Mouse (Mus musculus) bone marrow macrophage, adult 2 months (primary cell): ENCODE results near the gene Gm44790. TPM values are rescaled to one million over a fixed set of nuclear protein-coding genes. Genes with fewer than 3 reads are reported as not detected.

Experiments used
- H3K27ac ChIP-seq: 2 replicates; pipeline ENCODE4 v1.5.1; 2012; ENCODE audit warnings: low read depth, low read length; ENCODE audit not compliant: insufficient read depth
- H3K4me1 ChIP-seq: 2 replicates; pipeline ENCODE4 v1.6.1; 2012; ENCODE audit warnings: low read length; ENCODE audit not compliant: control insufficient read depth, insufficient read depth
- H3K4me3 ChIP-seq: 2 replicates; pipeline ENCODE4 v1.5.1; 2012; ENCODE audit warnings: mild to moderate bottlenecking, low read length, moderate library complexity; ENCODE audit not compliant: insufficient read depth
- CTCF ChIP-seq: IDR thresholded peaks from 2 replicates; pipeline ENCODE4 v1.5.1; 2012; ENCODE audit warnings: low read depth, mild to moderate bottlenecking, low read length, moderate library complexity
- POLR2A ChIP-seq: IDR thresholded peaks from 2 replicates; pipeline ENCODE4 v1.6.1; 2012; ENCODE audit warnings: mild to moderate bottlenecking, low read depth, low read length, borderline replicate concordance
- polyA plus RNA-seq: library from polyadenylated mRNA; stranded (reverse); fragments of >200 nt; gene quantifications from 2 replicates; pipeline ENCODE4 v1.2.4, GENCODE M21; 2012; ENCODE audit not compliant: missing spikeins, insufficient read depth, insufficient read length

Gene Gm44790
- polyA plus RNA-seq, 1 experiment: not detected

DNA sequence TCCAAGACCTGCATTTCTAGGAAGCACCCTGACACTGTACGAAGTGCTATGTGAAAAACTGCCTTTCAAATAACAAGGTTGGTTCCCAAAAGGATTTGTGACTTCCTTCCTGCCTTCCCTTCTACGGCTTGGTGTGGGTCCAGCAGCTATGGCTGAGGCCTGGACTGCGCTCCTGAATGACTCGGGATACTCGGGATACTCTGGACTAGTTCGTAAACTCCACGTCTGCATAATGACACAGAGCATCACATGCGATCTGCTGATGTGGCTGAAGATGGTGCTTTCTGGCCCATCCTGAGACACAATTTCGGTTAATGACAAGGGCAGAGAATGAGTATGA, 45.3 kb downstream of the Gm44790 start:
- H3K27ac ChIP-seq: peak overlapping the region; percentile 77
- TF ChIP-seq POLR2A (no peak), CTCF (no peak)
- peak overlapping the region; percentile 62 for H3K4me3 ChIP-seq
- H3K4me1 ChIP-seq: peaks cover 17% of the 10 kb centered on the region

DNA sequence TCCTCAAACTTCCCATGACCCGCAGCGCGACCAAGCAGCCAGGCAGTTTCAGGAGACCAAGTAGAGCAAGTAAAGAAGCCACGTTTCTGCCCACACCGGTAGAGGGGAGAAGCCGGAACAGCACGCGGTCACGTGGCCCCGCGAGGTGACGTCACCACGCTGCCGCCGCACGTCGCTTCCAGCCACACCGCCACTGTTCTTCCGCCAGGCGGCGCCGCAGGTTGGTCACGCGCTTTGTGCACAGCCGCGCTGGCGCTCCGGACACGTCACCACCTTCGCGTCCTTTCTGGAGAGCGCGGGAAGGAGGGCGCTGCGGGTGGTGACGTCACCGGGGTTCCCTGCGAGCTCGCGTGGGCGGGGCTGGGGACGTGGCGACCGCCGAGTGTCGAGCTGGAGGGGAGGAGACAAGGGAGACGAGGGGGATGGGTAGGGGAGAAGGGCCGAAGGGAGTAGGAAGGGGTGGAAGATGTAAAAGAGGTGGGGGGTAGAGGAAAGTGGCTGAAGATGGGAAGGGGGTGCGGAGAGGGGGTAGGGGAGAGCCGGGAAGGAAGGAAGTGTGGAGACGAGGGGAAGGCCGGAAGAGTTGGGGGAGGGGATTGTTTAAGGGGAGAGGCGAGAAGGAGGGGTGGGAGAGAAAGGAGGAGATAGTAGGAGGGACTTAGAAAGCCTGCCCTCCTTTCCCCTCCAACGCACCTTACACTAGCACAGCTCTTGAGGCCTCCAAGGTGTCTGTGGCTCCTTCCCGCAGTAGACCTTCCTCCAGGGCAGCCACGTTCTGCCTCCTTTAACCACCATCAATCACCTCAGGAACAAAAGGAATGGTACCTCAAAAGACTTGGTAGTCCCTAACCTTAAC, 45.9 kb downstream of the Gm44790 start:
- TF ChIP-seq CTCF (no peak), POLR2A (0 out of 2 replicates have a peak, but pooled peaks have one; percentile 41)
- peak overlapping the region; percentile 62 for H3K4me3 ChIP-seq
- peak overlapping the region; percentile 77 for H3K27ac ChIP-seq
- peaks cover 21% of the 10 kb centered on the region for H3K4me1 ChIP-seq

DNA sequence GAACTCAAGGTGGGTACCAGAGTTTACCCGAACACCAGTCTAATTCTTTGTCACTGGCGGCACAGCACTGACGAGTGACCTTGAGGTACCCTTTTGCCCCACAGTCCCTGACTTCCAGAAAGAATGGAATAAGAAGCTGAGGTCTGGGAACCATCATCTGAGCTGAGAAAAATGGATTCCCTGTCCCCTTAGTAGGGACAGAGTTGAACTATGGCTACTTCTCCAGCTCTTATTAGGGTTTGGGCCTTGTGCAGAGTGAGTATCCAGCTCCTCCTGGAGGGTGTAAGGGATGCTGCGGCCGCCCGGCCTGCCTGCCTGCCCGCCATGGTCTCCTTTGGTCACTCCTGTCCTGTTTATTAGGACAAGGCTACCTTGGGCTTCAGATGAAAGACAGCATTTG, 46.6 kb downstream of the Gm44790 start:
- peak overlapping the region; percentile 61 for H3K4me3 ChIP-seq
- TF ChIP-seq CTCF (no peak), POLR2A (no peak)
- no peak overlapping the region for H3K27ac ChIP-seq
- H3K4me1 ChIP-seq: peaks cover 21% of the 10 kb centered on the region

- H3K4me3 ChIP-seq: no peak overlapping the region
- peaks cover 21% of the 10 kb centered on the region for H3K4me1 ChIP-seq
- no peak overlapping the region for H3K27ac ChIP-seq
- TF ChIP-seq CTCF (no peak), POLR2A (no peak)
Observed at GRCm38 (mm10) chr6:86474072-86474471, 47.6 kb downstream of the Gm44790 start.

DNA sequence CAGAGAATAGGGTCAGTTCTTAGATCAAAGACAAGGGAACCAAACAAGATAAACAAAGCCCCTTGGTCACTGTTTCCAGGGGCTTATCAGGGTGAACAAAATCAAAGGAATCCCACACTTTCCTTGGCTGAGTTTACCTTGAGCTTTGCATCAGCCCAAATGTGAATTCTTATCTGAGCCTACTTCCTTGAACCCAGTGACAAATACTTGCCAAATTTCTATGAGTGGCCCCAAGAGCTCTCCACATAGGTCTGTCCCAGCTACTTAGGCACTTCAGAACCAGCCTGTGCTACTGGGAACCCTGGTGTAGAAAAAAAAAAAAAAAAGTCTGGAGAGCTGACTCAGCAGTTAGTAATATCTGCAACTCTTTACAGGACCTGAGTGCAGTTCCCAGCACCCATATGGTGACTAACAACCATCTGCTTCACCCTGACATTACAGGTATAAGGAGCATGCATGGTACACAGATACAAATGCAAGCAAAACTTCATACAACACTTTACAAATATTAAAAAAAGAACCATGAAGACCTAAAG, 48.3 kb downstream of the Gm44790 start:
- TF ChIP-seq CTCF (no peak), POLR2A (no peak)
- Histone ChIP-seq H3K4me3 (no peak overlapping the region), H3K4me1 (peaks cover 25% of the 10 kb centered on the region), H3K27ac (no peak overlapping the region)

DNA sequence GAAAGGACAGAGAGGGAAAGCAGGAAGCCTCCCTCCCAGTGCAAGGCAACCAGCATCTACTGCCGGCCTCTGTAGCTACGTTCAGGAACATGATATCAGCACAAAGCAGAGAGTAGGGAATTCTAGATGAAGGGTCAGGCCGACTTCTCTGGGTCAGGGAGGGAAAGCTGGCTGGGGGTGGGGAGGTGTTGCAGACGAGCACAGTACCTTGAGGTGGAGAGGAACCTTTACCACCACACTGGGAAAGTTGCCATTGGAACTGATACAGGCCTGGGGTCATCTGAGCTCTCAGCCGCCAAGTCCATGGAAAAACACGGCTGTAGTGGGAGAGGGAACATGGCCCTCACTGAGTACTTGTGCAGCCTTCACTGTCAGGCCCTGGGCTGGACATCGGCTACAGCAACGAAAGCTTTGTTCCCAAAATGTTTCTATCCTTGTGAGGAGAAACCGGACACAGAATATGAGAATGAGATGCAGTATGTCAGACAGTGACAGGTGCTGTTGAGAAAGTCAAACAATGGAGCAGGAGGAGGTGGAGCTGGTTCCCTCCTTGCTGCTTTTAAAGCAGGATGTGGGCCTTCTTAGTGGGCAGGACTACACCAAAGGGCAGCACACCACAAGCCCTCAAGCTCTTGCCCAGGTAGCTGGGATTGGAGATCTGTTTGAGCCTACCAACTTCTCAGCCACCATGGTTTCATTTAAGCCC, 49.2 kb downstream of the Gm44790 start:
- Histone ChIP-seq H3K27ac (no peak overlapping the region), H3K4me1 (peaks cover 34% of the 10 kb centered on the region), H3K4me3 (no peak overlapping the region)
- TF ChIP-seq CTCF (no peak), POLR2A (no peak)

DNA sequence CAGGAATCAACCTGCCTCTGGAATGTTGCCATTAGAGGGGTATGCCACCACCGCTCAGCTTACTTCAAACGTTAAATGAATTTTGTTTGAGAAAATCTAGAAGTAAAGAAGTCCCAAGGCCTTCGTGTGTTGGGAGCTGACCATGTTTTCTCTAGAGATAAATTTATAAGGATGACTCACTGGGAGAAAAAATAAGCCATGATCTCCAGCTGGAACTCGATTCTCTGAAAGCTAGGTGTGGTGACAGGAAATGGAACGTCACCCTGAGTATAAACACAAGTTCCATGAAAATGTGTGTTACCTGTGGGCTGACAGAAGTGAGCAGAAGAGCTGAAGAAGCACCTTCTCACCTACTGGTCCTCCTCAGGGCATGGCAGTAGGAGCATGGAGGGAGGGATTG, 50.5 kb downstream of the Gm44790 start:
- no peak overlapping the region for H3K4me3 ChIP-seq
- H3K4me1 ChIP-seq: peaks cover 30% of the 10 kb centered on the region
- no peak overlapping the region for H3K27ac ChIP-seq
- TF ChIP-seq CTCF (no peak), POLR2A (no peak)

- Histone ChIP-seq H3K4me3 (no peak overlapping the region), H3K4me1 (peaks cover 23% of the 10 kb centered on the region), H3K27ac (no peak overlapping the region)
- TF ChIP-seq CTCF (no peak), POLR2A (no peak)
Observed at GRCm38 (mm10) chr6:86479311-86479710, 52.9 kb downstream of the Gm44790 start.

- TF ChIP-seq POLR2A (no peak), CTCF (no peak)
- Histone ChIP-seq H3K27ac (peak overlapping the region; percentile 61; the same call in 1 of the 2 replicates), H3K4me3 (peak overlapping the region; percentile 39; the same call in 1 of the 2 replicates), H3K4me1 (peaks cover 23% of the 10 kb centered on the region)
Observed at GRCm38 (mm10) chr6:86479816-86480188, 53.3 kb downstream of the Gm44790 start.
